Mouse (Mus musculus): ENCODE measurements around the gene Pax5. TPM values are rescaled to one million over a fixed set of nuclear protein-coding genes. Genes with fewer than 3 reads are reported as not detected.

Pax5 gene
- total RNA-seq, 2 experiments from 2014 or later = 0.17 to 0.18 TPM

Small RNA genes lying within 50 kb of the gene (microRNA-seq; reads per million reads assigned to microRNA genes)
- not detected for gene Mir5120

Other genes with a start within 250 kb of the Pax5 start
- gene Zcchc7, start 45.4 kb upstream of the Pax5 start, total RNA-seq (2021) = 10 to 100 TPM; 53.8 to 62.6 TPM